Mouse (Mus musculus) urinary bladder, postnatal 0 days (tissue): ENCODE measurements around the gene Lsm12. TPM values are rescaled to one million over a fixed set of nuclear protein-coding genes. Genes with fewer than 3 reads are reported as not detected.

Experiments
- microRNA-seq: library from miRNA; unstranded; fragments of <30 nt; microRNA quantifications from one replicate; pipeline ENCODE4, GENCODE M21; 2016
- polyA plus RNA-seq: library from polyadenylated mRNA; unstranded; fragments of >200 nt; fragmentation: Nextera tagmentation; extraction: Ambion mirVana; gene quantifications from 2 replicates; pipeline ENCODE4 v1.2.1, GENCODE M21; 2015

Lsm12 gene
- polyA plus RNA-seq = 88.2 and 95.7 TPM in 2 replicates

GRCm38 (mm10) chr11:102184646-102185495, at the start of gene Lsm12:
TSS of gene Lsm12 (minus strand) at chr11:102185296.

GRCm38 (mm10) chr11:102230006-102230741, 45.1 kb upstream of the Lsm12 start, which contains the start of gene Hdac5:
TSS of gene Hdac5 (minus strand) at chr11:102230166.

GRCm38 (mm10) chr11:102189461-102190436, 4.7 kb upstream of the Lsm12 start, which contains the start of gene G6pc3:
TSS of gene G6pc3 (plus strand) at chr11:102189620.

DNA sequence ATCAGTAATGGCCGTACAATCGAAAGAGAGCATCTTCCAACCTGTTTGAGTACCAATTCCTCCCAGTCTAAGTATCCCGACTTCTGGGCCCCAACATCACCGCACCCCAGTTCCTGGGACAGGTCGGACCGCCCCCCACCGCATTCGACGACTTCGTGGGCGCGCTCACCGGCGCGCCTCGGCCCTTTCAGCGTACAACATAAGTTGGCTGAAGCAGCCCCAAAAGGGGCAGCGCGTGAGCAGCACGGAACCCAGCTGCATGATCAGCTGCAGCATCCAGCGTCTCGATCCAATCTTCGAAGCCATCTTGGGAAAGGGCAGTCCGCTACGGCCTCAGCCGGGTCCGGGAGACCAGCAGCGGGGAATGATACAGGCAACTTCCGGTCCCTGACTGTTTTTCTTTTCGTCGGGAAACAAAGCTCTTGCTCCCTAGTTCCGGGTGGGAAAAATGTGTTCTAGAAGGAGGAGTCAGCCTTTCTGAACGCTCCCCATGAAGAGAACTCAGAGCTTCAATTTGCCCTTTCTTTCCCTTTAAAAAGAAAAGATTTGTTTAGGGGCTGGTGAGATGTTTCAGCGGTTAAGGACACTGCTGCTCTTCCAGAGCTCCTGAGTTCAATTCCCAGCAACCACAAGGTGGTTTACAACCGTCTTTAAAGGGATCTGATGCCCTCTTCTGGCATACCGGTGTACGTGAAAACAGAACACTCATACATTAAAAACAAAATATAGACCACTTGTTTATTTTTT, 28.9 kb downstream of the Lsm12 start, which contains the start of gene Tmem101:
Gene Tmem101 (minus strand): TSS at position 366 of the 747 bp plus-strand sequence.

GRCm38 (mm10) chr11:102145471-102146001, 39.6 kb downstream of the Lsm12 start, which contains the start of gene Nags:
TSS of gene Nags (plus strand) at chr11:102145513.

Small RNAs within 50 kb of the gene (microRNA-seq; reads per million reads assigned to microRNA genes)
- not detected for gene Mir8101

Other genes with a start within 250 kb of the Lsm12 start
- not detected in 2 replicates for gene Sost, start 218.3 kb downstream of the Lsm12 start, polyA plus RNA-seq
- gene Cfap97d1, start 201.0 kb downstream of the Lsm12 start, polyA plus RNA-seq = not detected in 2 replicates
- gene Dusp3, start 198.3 kb downstream of the Lsm12 start, polyA plus RNA-seq = 38.7 and 42.9 TPM in 2 replicates
- 0.78 and 1.0 TPM in 2 replicates for gene Mpp3, start 156.8 kb downstream of the Lsm12 start, polyA plus RNA-seq
- 1.5 and 1.9 TPM in 2 replicates for gene Cd300lg, start 143.8 kb downstream of the Lsm12 start, polyA plus RNA-seq
- gene Mpp2, start 96.8 kb downstream of the Lsm12 start, polyA plus RNA-seq = 2.7 and 3.5 TPM in 2 replicates
- gene Ppy, start 84.0 kb downstream of the Lsm12 start, polyA plus RNA-seq = not detected in 2 replicates
- not detected in 2 replicates for gene Pyy, start 77.5 kb downstream of the Lsm12 start, polyA plus RNA-seq
- 0.08 TPM in 1 of 2 replicates, not detected in the other for gene Nags, start 39.8 kb downstream of the Lsm12 start, polyA plus RNA-seq
- gene Tmem101, start 28.9 kb downstream of the Lsm12 start, polyA plus RNA-seq = 14.0 and 15.3 TPM in 2 replicates
- 29.1 and 30.1 TPM in 2 replicates for gene G6pc3, start 4.3 kb upstream of the Lsm12 start, polyA plus RNA-seq
- gene Hdac5, start 44.9 kb upstream of the Lsm12 start, polyA plus RNA-seq = 27.9 and 31.5 TPM in 2 replicates
- 2.9 and 3.0 TPM in 2 replicates for gene BC030867, start 63.6 kb upstream of the Lsm12 start, polyA plus RNA-seq
- not detected in 2 replicates for gene Asb16, start 83.4 kb upstream of the Lsm12 start, polyA plus RNA-seq
- gene Tmub2, start 99.6 kb upstream of the Lsm12 start, polyA plus RNA-seq = 26.6 and 32.6 TPM in 2 replicates
- gene Atxn7l3, start 111.3 kb upstream of the Lsm12 start, polyA plus RNA-seq = 7.1 and 7.5 TPM in 2 replicates
- 38.5 and 48.7 TPM in 2 replicates for gene Ubtf, start 134.4 kb upstream of the Lsm12 start, polyA plus RNA-seq
- 1.1 and 2.6 TPM in 2 replicates for gene Slc4a1, start 180.9 kb upstream of the Lsm12 start, polyA plus RNA-seq
- gene Rundc3a, start 208.1 kb upstream of the Lsm12 start, polyA plus RNA-seq = 1.00 and 1.1 TPM in 2 replicates
- gene Slc25a39, start 222.7 kb upstream of the Lsm12 start, polyA plus RNA-seq = 129 and 150 TPM in 2 replicates
- gene Grn, start 245.0 kb upstream of the Lsm12 start, polyA plus RNA-seq = 269 and 325 TPM in 2 replicates